Mouse (Mus musculus) stomach, postnatal 0 days (tissue): ENCODE measurements around the gene Gp1ba.

ENCODE experiments used
- CTCF ChIP-seq: IDR thresholded peaks from 2 replicates; pipeline ENCODE4 v1.5.1; 2016; ENCODE audit warnings: antibody characterized with exemption, low read depth, mild to moderate bottlenecking, moderate library complexity
- EP300 ChIP-seq: optimal IDR thresholded peaks from 2 replicates; pipeline ENCODE3; 2016; ENCODE audit warnings: antibody characterized with exemption

DNA sequence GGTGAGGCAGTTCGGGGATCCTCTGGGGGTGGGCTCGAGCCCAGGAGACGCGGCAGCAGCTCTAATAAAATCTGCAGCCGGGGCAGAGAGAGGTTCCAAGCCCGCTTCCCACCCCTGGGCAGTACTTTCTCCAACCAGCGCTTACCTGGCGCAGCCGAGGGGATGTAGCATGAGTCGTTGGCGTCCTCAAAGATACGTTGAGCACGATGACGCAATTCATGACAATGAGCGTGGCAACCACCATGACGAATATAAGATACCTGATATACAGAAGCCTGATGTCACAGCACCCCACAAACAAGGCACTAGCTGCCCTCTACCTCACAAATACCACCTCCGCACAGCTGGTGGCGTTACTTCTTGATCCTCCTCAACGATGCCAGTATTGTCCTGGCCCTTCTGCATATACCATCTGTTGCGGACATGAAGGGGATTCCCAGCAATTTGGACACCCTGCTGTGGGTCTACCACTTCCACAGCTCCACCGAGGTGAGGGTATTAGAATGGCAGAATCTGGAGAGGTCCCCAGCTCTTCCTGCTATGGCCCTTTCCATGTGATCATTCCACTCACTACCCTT is 23.3 kb upstream of the Gp1ba start, which contains the start of gene 4930544D05Rik:
- TF ChIP-seq EP300 = no peak
- TF ChIP-seq CTCF = no peak
